Mouse (Mus musculus) erythroblast, embryonic 14.5 days (primary cell): ENCODE results near the gene Cyp24a1.

Experiments
- GATA1 ChIP-seq: IDR thresholded peaks from 2 replicates; pipeline ENCODE4 v1.6.1; 2012; ENCODE audit warnings: low read length, inconsistent platforms, mixed read lengths
- TAL1 ChIP-seq: IDR thresholded peaks from 3 replicates; pipeline ENCODE4 v1.6.1; 2012; ENCODE audit warnings: low read length, inconsistent platforms, mixed read lengths

GRCm38 (mm10) chr2:170539211-170539610, 42.3 kb upstream of the Cyp24a1 start:
- TF ChIP-seq GATA1 (no peak), TAL1 (no peak)
